Mouse (Mus musculus) liver, embryonic 14.5 days (tissue): ENCODE measurements around the gene Mthfd1l.

Experiments
- CTCF ChIP-seq: IDR thresholded peaks from 2 replicates; pipeline ENCODE4 v1.5.1; 2016; ENCODE audit warnings: antibody characterized with exemption, low read depth, control low read depth
- EP300 ChIP-seq: IDR thresholded peaks from 2 replicates; pipeline ENCODE4 v1.6.1; 2016; ENCODE audit warnings: antibody characterized with exemption, low read depth

GRCm38 (mm10) chr10:4053278-4054061 is 80.6 kb downstream of the Mthfd1l start:
- TF ChIP-seq CTCF (no peak), EP300 (no peak)
